Mouse (Mus musculus): ENCODE results near the gene Mdm2. TPM values are rescaled to one million over a fixed set of nuclear protein-coding genes. Genes with fewer than 3 reads are reported as not detected.

The Mdm2 gene
- polyA plus RNA-seq, 1 experiment from 2014 or later = 39.7 TPM

- no peaks in the 10 kb centered on the region for H3K36me3 ChIP-seq (ENCODE audit: control insufficient read depth, insufficient read depth, low read length)
- no peak overlapping the region for H3K4me3 ChIP-seq (ENCODE audit: low read depth, low read length)
- ATAC-seq (replicated peaks; ENCODE audit: low FRiP score, low TSS enrichment, low read depth) = no peak
- H3K9ac ChIP-seq (ENCODE audit: low read length) = no peak overlapping the region
- H3K4me1 ChIP-seq (replicated peaks; ENCODE audit: control insufficient read depth, insufficient read depth, low read length) = no peaks in the 10 kb centered on the region
- no peak for DNase-seq (ENCODE audit: low spot score)
- 85% methylated on average over 9 of the region's 9 CpGs for WGBS
- H3K27me3 ChIP-seq (replicated peaks; ENCODE audit: control insufficient read depth, insufficient read depth, low read length) = no peaks in the 10 kb centered on the region
- H3K27ac ChIP-seq (ENCODE audit: low read depth) = no peak overlapping the region
- H3K9me3 ChIP-seq (ENCODE audit: control insufficient read depth, low read length) = no peaks in the 10 kb centered on the region
- H3K4me2 ChIP-seq (ENCODE audit: low read length) = no peak overlapping the region
These were observed 55.1 kb downstream of the Mdm2 start for GRCm38 (mm10) chr10:117655460-117655859.

- Histone ChIP-seq H3K4me1 (replicated peaks; ENCODE audit: control insufficient read depth, insufficient read depth, low read length) (no peaks in the 10 kb centered on the region), H3K27ac (ENCODE audit: low read depth) (no peak overlapping the region), H3K9ac (ENCODE audit: low read length) (no peak overlapping the region), H3K4me3 (ENCODE audit: low read depth, low read length) (no peak overlapping the region), H3K27me3 (replicated peaks; ENCODE audit: control insufficient read depth, insufficient read depth, low read length) (no peaks in the 10 kb centered on the region), H3K9me3 (ENCODE audit: control insufficient read depth, low read length) (no peaks in the 10 kb centered on the region), H3K36me3 (ENCODE audit: control insufficient read depth, insufficient read depth, low read length) (no peaks in the 10 kb centered on the region), H3K4me2 (ENCODE audit: low read length) (no peak overlapping the region)
- 76% methylated on average over 3 of the region's 3 CpGs for WGBS
- DNase-seq (ENCODE audit: low spot score) (no peak), ATAC-seq (replicated peaks; ENCODE audit: low FRiP score, low TSS enrichment, low read depth) (no peak)
These were observed 55.9 kb downstream of the Mdm2 start for GRCm38 (mm10) chr10:117654576-117655123.

- WGBS = 93% methylated on average over 7 of the region's 7 CpGs
- Histone ChIP-seq H3K4me1 (replicated peaks; ENCODE audit: control insufficient read depth, insufficient read depth, low read length) (no peaks in the 10 kb centered on the region), H3K9ac (ENCODE audit: low read length) (no peak overlapping the region)
These were observed 56.8 kb downstream of the Mdm2 start for GRCm38 (mm10) chr10:117653779-117654173.

GRCm38 (mm10) chr10:117652930-117653778 lies 57.4 kb downstream of the Mdm2 start:
- no peaks in the 10 kb centered on the region for H3K4me1 ChIP-seq (replicated peaks; ENCODE audit: control insufficient read depth, insufficient read depth, low read length)
- H3K36me3 ChIP-seq (ENCODE audit: control insufficient read depth, insufficient read depth, low read length) = no peaks in the 10 kb centered on the region
- H3K4me3 ChIP-seq (ENCODE audit: low read depth, low read length) = no peak overlapping the region
- H3K4me2 ChIP-seq (ENCODE audit: low read length) = no peak overlapping the region
- DNase-seq (ENCODE audit: low spot score) = no peak
- H3K27me3 ChIP-seq (replicated peaks; ENCODE audit: control insufficient read depth, insufficient read depth, low read length) = no peaks in the 10 kb centered on the region
- no peak for ATAC-seq (replicated peaks; ENCODE audit: low FRiP score, low TSS enrichment, low read depth)
- 84% methylated on average over 8 of the region's 8 CpGs for WGBS
- H3K9me3 ChIP-seq (ENCODE audit: control insufficient read depth, low read length) = no peaks in the 10 kb centered on the region
- no peak overlapping the region for H3K9ac ChIP-seq (ENCODE audit: low read length)
- H3K27ac ChIP-seq (ENCODE audit: low read depth) = no peak overlapping the region

More at GRCm38 (mm10) chr10:117653779-117654173, 56.8 kb downstream of the Mdm2 start:
- Histone ChIP-seq H3K4me2 (ENCODE audit: low read length) (no peak overlapping the region), H3K9me3 (ENCODE audit: control insufficient read depth, low read length) (no peaks in the 10 kb centered on the region), H3K27ac (ENCODE audit: low read depth) (no peak overlapping the region), H3K4me3 (ENCODE audit: low read depth, low read length) (no peak overlapping the region), H3K27me3 (replicated peaks; ENCODE audit: control insufficient read depth, insufficient read depth, low read length) (no peaks in the 10 kb centered on the region), H3K36me3 (ENCODE audit: control insufficient read depth, insufficient read depth, low read length) (no peaks in the 10 kb centered on the region)
- ATAC-seq (replicated peaks; ENCODE audit: low FRiP score, low TSS enrichment, low read depth) (no peak), DNase-seq (ENCODE audit: low spot score) (no peak)

- no peak overlapping the region for H3K4me2 ChIP-seq (ENCODE audit: low read length)
- no peak overlapping the region for H3K27ac ChIP-seq (ENCODE audit: low read depth)
- H3K4me1 ChIP-seq (replicated peaks; ENCODE audit: control insufficient read depth, insufficient read depth, low read length) = no peaks in the 10 kb centered on the region
- 88% methylated on average over 4 of the region's 4 CpGs for WGBS
- no peak overlapping the region for H3K4me3 ChIP-seq (ENCODE audit: low read depth, low read length)
- no peak for ATAC-seq (replicated peaks; ENCODE audit: low FRiP score, low TSS enrichment, low read depth)
- no peaks in the 10 kb centered on the region for H3K36me3 ChIP-seq (ENCODE audit: control insufficient read depth, insufficient read depth, low read length)
- DNase-seq (ENCODE audit: low spot score) = no peak
- no peaks in the 10 kb centered on the region for H3K9me3 ChIP-seq (ENCODE audit: control insufficient read depth, low read length)
- H3K27me3 ChIP-seq (replicated peaks; ENCODE audit: control insufficient read depth, insufficient read depth, low read length) = no peaks in the 10 kb centered on the region
- no peak overlapping the region for H3K9ac ChIP-seq (ENCODE audit: low read length)
These were observed 58.2 kb downstream of the Mdm2 start for GRCm38 (mm10) chr10:117652378-117652774.

- no peak overlapping the region for H3K4me3 ChIP-seq (ENCODE audit: low read depth, low read length)
- H3K27me3 ChIP-seq (replicated peaks; ENCODE audit: control insufficient read depth, insufficient read depth, low read length) = no peaks in the 10 kb centered on the region
- DNase-seq (ENCODE audit: low spot score) (no peak), ATAC-seq (replicated peaks; ENCODE audit: low FRiP score, low TSS enrichment, low read depth) (no peak)
- no peak overlapping the region for H3K9ac ChIP-seq (ENCODE audit: low read length)
- no peak overlapping the region for H3K27ac ChIP-seq (ENCODE audit: low read depth)
- H3K4me2 ChIP-seq (ENCODE audit: low read length) = no peak overlapping the region
- no peaks in the 10 kb centered on the region for H3K9me3 ChIP-seq (ENCODE audit: control insufficient read depth, low read length)
- H3K4me1 ChIP-seq (replicated peaks; ENCODE audit: control insufficient read depth, insufficient read depth, low read length) = no peaks in the 10 kb centered on the region
- 59% methylated on average over 10 of the region's 10 CpGs for WGBS
- no peaks in the 10 kb centered on the region for H3K36me3 ChIP-seq (ENCODE audit: control insufficient read depth, insufficient read depth, low read length)
These were observed 58.8 kb downstream of the Mdm2 start for GRCm38 (mm10) chr10:117651587-117652377.

GRCm38 (mm10) chr10:117650725-117651124 lies 59.8 kb downstream of the Mdm2 start:
- no peaks in the 10 kb centered on the region for H3K9me3 ChIP-seq (ENCODE audit: control insufficient read depth, low read length)
- H3K9ac ChIP-seq (ENCODE audit: low read length) = no peak overlapping the region
- H3K27ac ChIP-seq (ENCODE audit: low read depth) = no peak overlapping the region
- H3K4me2 ChIP-seq (ENCODE audit: low read length) = no peak overlapping the region
- 83% methylated on average over 7 of the region's 7 CpGs for WGBS
- no peaks in the 10 kb centered on the region for H3K4me1 ChIP-seq (replicated peaks; ENCODE audit: control insufficient read depth, insufficient read depth, low read length)
- no peak overlapping the region for H3K4me3 ChIP-seq (ENCODE audit: low read depth, low read length)
- H3K36me3 ChIP-seq (ENCODE audit: control insufficient read depth, insufficient read depth, low read length) = no peaks in the 10 kb centered on the region
- no peak for DNase-seq (ENCODE audit: low spot score)
- H3K27me3 ChIP-seq (replicated peaks; ENCODE audit: control insufficient read depth, insufficient read depth, low read length) = no peaks in the 10 kb centered on the region
- no peak for ATAC-seq (replicated peaks; ENCODE audit: low FRiP score, low TSS enrichment, low read depth)

GRCm38 (mm10) chr10:117650042-117650655 lies 60.4 kb downstream of the Mdm2 start:
- ATAC-seq (replicated peaks; ENCODE audit: low FRiP score, low TSS enrichment, low read depth) (no peak), DNase-seq (ENCODE audit: low spot score) (no peak)
- Histone ChIP-seq H3K27ac (ENCODE audit: low read depth) (no peak overlapping the region), H3K27me3 (replicated peaks; ENCODE audit: control insufficient read depth, insufficient read depth, low read length) (no peaks in the 10 kb centered on the region), H3K4me2 (ENCODE audit: low read length) (no peak overlapping the region), H3K9me3 (ENCODE audit: control insufficient read depth, low read length) (no peaks in the 10 kb centered on the region), H3K4me1 (replicated peaks; ENCODE audit: control insufficient read depth, insufficient read depth, low read length) (no peaks in the 10 kb centered on the region), H3K36me3 (ENCODE audit: control insufficient read depth, insufficient read depth, low read length) (no peaks in the 10 kb centered on the region), H3K9ac (ENCODE audit: low read length) (no peak overlapping the region), H3K4me3 (ENCODE audit: low read depth, low read length) (no peak overlapping the region)
- 87% methylated on average over 12 of the region's 12 CpGs for WGBS
